Mouse (Mus musculus): ENCODE results near the gene Ythdc1. TPM values are rescaled to one million over a fixed set of nuclear protein-coding genes. Genes with fewer than 3 reads are reported as not detected.

Ythdc1 gene
- 100 to 1,000 TPM; 144 to 163 TPM for total RNA-seq (2023)

DNA sequence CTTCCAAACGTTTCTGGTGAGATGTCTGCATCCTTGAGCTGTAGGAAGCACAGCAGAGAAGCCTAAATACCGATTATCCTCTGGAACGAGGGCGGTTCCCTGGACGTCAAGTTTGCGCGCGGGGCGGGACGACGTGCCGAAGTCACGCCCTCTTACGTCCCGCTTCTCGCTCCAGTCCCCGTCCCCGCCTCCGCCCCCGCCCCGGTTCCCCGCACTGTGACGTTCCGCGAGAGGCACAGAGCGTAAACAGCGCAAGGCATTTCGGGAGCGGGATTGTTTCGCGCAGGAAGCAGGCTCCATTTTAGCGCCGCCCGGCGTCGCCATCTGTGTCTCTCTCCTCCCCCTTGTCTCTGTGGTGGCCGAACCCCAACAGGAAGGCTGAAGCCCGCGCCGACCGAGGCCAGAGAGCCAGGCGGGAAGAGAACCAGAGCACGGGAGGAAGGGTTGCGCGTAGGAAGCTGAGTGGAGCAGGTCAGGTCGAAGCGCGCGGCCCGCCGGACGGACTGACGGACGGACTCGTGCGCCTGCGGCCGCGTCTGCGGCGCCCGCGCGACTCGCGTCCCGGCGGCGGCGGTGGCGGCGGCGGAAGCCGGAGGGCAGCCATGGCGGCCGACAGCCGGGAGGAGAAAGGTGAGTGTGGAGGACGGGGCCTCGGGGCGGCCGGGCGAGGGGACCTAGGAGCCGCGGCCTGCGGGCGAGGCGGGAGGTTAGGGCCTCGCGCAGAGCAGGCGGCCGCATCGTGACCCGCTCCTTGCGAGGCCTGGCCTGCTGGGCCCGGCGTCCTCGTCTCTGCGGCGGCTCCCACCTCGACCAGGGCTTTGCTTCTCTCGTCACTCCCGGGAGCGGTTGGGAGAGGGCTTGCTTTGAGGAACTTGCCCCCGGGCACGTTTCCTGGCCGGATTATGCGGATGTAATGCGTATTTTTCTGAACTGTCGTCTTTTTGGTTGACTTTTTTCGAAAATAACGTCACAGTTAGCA is at the start of gene Ythdc1:
TSS of gene Ythdc1 (plus strand) at position 260 of the 979 bp plus-strand sequence.

Other genes with a start within 250 kb of the Ythdc1 start
- not detected for gene Tmprss11f, start 171.8 kb upstream of the Ythdc1 start, total RNA-seq (2023)
- gene Tmprss11b, start 127.9 kb upstream of the Ythdc1 start, total RNA-seq (2023): not detected
- gene Tmprss11e, start 58.4 kb upstream of the Ythdc1 start, total RNA-seq (2023): not detected
- not detected for gene Ugt2b34, start 102.7 kb downstream of the Ythdc1 start, total RNA-seq (2023)
- not detected for gene Ugt2b1, start 122.3 kb downstream of the Ythdc1 start, total RNA-seq (2023)
- gene Ugt2b35, start 196.6 kb downstream of the Ythdc1 start, total RNA-seq (2023): not detected